Mouse (Mus musculus): ENCODE measurements around the gene Bcat1.

The Bcat1 gene

DNA sequence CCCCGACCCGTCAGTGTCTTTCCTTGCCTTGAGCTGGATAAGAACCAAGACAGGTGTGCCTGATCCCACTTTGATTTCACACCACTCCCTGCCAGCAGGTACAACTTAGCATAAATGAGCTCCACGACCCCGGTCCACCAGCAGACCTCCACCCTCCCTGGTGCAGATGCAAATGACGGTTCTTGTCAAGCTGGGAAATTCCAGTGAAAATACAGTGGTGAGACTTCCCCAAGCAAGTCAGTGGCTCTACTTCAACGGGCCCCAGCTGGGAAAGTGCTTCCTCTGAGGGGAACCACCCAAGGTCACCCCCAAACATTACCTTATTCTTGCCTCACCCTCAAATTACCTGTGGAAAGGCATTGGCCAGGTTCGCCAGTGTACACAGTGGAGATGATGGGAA is 16.0 kb upstream of the Bcat1 start:
- DNase-seq, result no peak

DNA sequence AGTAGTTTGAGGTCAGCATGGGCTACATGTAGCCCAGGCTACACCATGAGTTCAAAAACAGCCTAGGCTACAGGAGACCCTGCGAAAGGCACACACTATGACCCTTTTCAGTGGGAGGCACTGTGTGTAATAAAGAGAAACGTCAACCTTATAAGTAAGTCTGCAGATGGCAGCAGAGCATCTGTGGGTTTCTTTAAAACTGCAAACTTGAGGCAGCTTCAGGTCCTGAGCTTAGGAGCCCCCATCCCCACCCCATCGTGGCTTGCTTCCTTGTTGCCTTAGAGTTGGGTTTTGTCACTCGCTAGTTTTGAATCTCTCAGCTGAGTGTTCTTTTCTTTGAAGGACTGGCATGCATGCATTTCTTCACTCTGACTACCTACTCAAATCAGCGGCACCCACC is 14.9 kb upstream of the Bcat1 start:
- DNase-seq, result no peak

DNA sequence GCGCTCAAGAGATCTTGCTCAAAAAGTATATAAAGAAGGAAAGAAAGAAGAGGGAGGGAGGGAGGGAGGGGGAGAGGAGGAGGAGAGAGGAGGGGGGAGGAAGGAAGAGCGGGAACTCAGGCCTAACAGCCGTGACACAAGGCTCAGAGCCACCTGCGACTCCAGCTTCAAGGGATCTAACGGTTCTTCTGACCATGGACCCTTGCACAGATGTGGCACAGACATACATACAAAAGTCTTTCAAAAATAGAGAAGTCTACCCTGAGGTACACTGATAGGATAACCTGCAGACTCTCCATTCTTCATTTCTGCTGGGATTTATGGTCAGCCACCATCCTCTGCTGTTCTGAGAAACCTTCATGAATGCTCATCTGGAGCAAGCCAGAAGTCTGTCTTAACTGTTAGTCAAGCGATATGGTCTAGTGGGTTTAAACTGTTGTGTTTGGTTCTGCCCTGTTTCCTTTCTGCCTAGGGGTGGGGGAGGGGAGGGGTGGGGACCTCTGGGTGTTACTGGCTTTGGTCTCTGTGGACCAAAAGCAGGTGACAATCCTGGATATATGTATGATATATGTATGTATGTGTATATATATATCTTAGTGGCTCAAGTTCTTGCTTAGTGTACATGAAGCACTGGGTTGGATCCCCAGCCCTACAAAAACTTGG is 14.3 kb upstream of the Bcat1 start:
- DNase-seq, result no peak

DNA sequence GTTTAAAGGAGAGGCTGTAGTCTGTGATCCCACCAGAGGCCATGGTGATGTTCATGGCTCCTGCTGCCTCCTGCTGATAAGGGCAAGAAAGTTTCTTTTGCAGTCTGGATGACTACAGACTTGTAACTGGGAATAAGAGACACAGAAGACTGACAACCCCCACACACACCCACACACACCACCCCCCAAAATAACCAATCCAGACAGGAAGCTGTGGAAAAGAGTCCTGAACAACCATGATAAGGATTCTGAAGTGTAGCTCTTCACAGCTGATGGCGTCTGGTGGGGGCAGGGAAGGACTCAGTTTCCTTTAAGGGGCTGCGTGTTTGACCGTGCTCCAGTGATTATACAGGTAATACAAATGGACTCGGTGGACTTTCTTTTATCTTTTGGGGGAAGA is 13.4 kb upstream of the Bcat1 start:
- DNase-seq, result no peak

DNA sequence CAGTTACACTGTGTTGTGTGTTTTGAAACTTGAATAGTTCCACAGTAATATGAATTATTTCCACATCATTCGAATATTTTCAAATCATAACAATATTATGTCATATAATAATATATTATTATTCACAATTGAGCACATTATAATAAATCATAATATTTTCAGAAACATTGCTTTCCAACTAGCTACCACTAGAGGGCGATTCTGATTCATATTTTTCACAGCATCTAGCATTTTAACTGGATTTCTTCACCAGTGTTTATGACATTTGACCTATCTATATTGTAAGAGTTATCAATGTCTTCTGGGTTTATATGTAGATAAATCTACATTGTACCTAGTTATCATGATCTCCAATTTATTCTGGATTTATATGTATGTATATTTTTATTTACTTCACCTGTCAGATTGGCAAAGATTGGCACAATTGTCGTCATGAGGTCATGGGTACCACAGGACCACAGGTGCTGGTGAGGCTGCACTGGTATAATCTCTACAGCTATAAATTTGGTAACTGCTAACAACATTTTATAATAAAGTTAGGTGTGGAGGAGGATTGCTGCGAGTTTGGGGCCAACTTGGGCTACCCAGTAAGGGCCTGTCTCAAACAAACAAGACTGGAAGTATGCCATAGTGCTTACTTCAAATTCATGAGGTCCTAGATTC is 12.6 kb upstream of the Bcat1 start:
- DNase-seq, result no peak

DNA sequence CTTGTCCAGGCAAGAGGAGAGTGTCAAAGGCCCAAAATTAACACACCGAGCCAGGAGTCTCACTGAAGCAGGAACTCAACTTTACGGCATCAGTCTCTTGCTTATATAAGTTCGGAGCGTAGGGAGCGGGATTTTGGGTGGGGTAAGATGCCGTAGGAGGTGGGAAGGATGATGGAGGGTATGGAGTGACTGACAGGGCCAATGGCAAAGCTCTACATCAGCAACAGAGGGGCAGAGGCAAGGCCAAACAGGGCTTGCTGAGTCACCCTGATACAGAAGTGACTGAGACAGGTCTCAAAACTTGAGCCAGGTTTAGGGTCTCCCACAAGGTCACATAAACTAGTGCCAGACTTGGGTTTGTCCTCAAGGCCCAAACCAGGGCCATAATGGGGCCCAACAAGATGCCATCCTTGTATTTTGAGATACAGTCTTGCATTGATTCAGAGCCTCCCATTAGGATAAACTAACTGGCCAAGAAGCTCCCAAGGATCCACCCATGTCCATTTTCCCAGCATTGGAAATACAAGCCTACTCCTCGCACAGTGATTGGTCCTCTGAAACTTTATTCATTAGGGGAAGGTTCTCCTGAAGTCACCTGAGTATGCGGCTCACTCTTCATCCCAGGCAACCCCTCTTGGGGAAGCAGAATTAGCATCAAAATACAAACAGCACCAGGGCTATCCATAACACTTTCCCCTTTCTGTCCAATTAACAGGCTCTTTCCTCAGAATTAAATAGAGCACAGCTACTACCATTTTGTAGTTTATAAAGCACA is 8.5 kb upstream of the Bcat1 start:
- DNase-seq, result no peak

DNA sequence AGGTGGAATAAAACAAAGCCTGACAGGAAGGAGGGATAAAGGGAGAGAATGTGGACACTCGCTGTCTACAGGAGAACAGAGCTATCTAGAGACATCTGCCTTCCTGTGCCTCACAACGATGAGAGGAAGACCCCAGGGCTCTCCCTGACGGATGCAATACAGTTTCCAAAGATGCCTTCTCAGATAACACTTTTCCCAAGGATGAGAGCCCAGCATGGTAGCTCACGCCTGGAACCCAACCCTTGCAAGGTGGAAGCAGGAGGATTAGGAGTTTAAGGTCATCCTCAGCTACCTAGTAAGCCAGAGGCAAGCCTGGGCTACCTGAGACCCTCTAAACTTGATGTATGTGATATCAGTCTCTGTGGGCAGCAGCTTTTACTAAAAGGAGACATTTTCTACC is 5.7 kb upstream of the Bcat1 start:
- no peak for DNase-seq

DNA sequence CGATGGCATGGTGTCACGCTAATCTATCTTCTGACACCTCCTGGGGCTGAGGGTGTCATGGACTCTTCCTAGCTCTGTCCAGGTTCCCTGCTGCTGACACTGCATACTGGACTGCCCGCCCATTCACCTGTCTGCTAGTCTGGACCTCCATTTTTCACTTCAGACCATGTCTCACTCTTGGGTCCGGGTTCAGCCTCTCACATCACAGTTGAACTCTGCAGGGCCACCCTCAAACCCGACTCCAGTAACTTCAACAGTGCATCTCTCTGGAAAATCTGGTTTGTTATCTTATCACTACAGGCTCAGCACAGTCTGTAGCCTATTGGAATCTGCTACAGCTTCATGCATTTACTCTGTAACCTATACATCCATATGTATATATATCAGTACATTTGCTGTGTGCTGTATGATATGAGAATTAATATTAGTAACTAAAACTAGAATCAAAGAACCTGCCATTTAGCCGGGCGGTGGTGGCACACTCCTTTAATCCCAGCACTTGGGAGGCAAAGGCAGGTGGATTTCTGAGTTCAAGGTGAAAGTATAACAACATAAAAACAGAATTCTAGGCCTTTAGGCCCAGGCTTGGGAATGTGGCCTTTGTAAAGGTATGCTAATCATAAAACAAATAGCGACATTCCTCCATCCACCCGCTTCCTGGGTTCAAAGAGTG is 3.2 kb upstream of the Bcat1 start:
- no peak for DNase-seq

DNA sequence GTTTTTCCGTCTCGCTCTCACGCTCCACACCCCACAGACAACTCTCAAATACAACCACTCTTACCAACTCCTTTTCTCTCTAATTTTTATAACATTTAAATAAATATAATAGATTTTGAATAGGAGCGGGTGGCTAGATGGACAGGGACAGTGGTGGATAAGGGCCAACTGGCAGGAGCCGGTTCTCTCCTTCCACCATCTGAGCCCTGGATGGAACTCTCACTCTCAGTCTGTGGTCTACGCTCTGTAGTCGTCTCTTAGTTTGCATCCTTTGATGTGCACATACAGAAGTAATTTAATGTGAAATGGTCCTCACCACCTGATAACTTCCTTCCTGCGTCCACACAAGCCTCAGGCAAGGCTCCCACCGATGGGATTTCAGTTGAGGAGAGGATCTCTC is 302 bp upstream of the Bcat1 start:
- DNase-seq, result no peak

DNA sequence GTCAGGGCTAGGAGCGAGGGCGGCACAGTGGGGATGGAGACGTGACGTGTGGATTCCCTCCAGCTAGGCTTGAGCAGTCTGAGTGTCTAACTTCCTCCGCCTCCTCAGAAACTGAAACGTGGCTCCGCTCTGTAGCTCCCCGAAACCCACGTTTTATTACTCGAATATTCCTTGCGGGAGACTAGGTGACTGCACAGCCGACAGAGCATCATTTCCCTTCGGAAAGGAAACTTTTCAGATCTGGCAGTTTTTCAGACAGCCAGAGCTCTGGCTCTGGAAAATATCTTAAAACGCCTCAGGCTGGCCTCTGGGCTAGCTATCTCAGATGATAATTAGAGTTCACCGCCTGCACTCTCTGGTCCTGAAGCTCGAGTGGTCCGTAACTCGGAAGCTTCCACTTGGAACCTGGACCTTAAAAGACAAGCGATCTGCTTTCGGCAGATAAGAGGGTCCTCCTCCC is 866 bp downstream of the Bcat1 start:
- no peak for DNase-seq

DNA sequence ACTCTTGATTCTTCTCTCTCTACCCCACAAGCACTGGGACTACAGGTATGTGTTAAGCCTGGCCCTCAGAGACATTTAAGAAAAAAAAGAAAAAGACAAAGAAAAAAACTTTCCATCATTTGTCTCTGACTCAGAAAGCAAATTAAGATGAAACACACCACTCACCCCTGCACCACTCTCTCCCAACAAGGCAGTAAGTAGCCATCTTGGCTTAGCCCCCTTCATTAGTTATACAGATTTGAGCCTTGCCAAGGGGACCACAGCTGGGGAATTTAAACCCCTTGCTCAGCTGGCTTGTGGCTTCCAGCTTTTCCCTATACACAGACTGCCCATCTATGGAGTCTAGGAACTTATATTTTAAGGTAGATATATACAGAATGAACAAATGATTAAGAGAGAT is 1.5 kb downstream of the Bcat1 start:
- no peak for DNase-seq

DNA sequence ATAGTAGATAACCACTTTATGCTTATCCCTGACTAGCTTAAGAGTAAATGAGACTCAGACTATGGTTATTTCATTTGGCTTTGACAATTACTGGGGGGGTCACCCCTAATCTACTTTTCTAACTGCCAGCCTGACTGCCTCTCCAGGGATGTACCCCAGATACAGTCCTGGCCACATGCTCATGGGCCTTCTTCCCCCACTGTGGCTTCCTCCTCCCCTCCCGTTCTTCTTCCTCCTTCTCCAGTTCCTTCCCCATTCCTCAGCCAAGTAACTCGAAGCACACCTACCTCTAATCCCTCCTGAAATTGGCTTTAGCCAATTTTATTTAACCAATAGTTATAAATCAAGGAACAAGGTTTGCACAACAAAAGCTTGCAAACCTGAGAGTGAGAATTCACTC is 6.1 kb downstream of the Bcat1 start:
- no peak for DNase-seq

DNA sequence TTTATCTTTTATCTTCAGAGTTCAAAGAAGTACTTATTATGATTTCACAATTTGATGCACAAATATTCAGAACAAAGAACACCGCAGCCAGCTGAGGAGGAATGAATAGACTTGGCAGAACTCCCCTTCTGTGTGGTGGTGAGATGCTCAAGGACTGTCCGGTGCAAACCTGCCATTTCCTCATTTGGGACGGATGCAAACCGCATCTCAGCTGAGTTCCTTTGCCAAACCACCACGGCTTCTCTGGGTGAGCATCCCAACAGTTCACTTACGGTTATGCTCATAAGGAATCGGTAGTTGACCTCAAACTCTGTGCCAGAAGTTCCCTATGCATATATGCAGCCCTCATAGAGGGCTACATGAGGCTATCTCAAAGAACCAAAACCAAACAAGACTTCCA is 6.6 kb downstream of the Bcat1 start:
- no peak for DNase-seq

DNA sequence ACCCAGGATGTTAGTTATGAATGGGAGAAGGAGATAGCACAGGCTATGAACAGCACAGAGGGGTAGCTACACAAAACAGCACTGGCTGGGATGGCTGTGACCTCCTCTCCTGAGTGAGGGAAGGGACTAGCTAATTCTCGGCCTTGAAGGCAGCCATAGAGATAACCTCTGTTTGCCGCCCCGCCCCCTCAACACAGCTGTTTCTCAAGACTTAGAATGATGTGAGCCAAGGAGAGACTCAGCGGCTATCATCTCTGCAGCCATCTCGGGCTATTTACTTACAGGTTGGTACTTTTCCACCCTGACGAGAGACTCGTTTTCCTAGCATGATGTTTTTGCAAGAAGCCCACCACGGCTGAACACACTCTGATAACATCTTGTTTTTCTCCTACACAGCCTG is 8.3 kb downstream of the Bcat1 start:
- DNase-seq, result no peak

DNA sequence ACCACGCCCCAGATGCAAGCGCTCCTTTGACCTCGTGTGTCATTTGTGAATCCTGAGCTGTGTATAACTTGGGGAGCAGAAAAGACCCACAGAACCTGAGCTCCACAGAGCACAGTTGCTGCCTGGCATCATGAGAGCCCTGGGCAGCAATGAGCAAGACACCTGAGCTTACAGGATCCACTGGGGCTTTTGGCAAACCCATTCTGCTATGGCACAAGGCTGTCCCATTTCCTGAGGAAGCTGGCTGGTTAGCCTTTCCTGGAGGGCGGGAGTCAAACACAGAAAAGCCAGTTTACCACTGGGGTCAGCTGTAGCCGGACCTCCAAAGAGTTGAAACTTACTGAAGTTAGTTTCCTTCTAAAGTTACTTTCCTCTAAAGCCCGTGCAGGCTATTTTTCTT is 9.6 kb downstream of the Bcat1 start:
- DNase-seq, result no peak

DNA sequence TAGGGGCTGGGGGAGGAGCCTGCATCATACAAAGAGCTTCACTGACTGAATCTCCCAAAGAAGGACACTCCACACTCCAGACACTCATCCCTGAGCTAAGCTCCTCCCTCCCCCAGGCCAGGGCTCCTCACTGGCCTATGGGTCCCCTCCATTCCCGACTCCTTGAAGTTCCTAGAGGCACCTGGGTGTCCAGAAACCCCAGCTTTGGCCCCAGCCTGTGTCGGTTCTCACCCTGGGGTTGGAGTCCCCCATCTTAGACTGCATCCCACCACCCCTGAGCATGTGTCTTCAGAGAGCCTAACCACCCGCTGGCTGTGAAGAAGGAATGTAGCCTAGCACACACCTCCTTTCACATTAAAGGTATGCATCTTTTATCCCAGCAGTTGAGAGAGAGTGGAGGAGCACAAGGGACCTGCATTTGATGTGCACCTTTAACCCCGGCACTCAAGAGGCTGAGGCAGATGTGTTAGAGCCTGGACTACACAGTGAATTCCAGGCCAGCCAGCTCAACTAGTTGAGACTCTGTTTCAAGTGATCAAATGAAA is 10.6 kb downstream of the Bcat1 start:
- no peak for DNase-seq

DNA sequence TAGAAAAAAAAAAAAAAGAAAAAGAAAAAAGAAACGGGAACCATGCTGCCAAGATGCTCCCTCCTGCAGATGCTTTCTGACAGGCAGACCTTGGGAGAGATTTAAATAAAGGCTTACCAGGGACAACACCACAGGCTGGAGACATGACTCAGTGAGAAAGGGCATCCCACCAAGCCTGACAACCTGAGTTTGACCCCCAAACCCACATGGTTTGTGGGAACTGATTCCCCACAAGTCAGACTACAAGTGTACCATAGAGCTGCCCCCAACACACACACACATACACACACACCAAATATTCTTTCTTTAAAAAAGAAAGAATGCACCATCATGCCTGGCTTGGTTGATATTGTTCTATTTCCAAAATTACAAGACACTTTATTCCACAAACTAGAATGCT is 11.9 kb downstream of the Bcat1 start:
- no peak for DNase-seq

DNA sequence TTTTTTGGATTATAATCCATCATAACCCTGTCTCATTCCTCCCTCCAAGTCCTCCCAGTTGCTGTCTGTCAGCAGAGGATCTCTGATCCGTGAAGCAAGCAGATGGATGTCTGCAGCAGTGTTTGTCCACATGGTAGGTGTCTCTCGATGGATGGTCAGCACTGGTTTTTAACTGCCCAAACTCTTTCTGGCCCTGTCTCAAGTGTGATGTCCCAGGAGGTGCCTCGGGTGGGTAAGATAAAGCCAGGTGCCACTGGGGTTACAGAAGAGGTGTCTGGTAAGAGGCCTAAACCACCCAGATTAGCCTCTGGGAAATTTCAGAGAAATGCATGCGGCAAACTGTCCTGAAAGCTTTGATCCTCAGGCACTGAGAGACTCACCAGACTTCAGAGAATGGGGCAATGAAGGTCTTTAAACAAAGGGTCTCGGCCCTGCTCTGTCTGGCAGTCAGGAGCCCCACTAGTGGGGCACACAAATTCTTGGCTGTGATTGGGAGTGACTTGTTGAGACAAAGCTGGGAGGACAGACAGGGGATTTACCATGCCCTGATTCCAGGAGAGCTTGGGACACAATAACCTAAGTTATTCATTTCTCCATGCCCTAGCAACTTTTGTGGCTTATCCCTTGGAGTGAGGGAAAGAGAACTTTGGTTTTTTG is 12.6 kb downstream of the Bcat1 start:
- peak in 1 of 2 experiments; percentile 25 for DNase-seq

DNA sequence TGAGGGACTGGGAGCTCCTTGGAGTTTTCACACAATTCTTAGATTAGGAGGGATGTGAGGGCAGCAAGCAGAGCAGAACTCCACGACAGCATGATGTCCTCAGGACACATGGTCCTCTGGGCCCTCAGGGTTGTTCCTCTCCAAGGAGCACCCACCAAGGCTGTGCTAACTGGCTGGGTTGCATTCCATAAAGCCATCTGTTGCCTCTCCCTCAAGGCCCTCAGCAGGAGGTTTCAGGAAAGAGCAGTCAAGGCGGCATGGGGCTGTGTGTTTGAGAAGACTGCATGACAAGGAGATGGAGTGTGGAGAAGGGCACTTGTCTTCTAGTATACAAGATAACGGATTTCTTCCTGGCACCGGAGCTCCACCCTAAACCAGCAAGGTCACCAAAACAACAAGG is 13.2 kb downstream of the Bcat1 start:
- no peak for DNase-seq

DNA sequence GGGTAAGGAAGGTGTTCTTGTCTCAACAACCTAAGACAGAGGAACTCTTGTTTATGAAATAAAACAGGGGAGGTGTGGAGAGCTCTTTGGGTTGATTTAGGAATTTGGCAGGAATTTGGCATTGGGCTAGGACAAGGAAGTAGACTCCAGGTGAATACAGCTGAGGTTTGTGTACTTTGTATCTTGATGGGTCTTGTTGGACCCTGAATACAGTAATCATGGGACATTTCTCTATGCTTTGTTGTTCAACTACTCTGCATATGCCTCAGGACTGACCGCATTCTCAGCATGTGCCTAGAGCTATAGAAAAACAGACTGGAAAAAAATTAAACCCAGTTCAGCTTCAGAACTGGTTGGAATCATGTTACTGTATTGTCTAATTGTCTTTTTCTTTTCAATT is 14.6 kb downstream of the Bcat1 start:
- DNase-seq, result no peak

DNA sequence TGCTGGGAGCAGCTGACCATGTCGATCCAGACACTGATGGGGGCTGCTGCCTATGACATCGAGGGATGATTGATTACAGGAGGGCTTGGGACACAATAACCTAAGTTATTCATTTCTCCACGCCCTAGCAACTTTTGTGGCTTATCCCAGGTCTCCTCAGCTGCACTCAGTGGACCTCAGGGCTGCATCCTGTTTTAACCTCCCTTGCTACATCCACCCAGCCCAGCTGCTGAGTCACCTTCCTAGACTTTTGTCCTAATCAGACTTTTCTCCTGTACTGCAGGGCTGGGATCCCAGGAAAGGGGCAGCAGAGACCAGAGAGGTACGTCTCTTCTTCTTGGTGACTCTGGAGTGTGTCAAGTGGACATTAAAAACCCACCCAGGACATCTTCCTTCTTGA is 19.9 kb downstream of the Bcat1 start:
- DNase-seq, result peak in 1 of 2 experiments; percentile 32

DNA sequence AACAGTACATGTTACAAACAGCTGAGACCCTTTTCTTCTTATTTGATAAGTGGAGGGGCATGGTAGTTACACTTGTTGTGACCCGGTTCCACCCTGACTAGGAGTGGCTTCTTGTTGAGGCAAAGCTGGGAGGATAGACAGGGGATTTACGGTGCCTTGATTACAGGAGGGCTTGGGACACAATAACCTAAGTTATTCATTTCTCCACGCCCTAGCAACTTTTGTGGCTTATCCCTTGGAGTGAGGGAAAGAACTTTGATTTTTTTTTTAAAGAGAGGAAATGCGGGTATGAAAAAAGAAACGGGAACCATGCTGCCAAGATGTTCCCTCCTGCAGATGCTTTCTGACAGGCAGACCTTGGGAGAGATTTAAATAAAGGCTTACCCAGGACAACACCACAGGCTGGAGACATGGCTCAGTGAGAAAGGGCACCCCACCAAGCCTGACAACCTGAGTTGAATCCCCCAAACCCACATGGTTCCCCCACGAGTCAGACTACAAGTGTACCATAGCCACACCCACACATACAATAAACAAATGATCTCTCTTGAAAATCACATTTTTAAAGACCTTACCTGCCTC is 20.6 kb downstream of the Bcat1 start:
- DNase-seq, result peak in 1 of 2 experiments; percentile 33

Measured in kidney, adult 8-10 months (tissue).